Mouse (Mus musculus) bone marrow macrophage, adult 2 months (primary cell): ENCODE measurements around the gene Klhdc8a.

Experiments
- CTCF ChIP-seq: IDR thresholded peaks from 2 replicates; pipeline ENCODE4 v1.5.1; 2012; ENCODE audit warnings: low read depth, mild to moderate bottlenecking, low read length, moderate library complexity
- POLR2A ChIP-seq: IDR thresholded peaks from 2 replicates; pipeline ENCODE4 v1.6.1; 2012; ENCODE audit warnings: mild to moderate bottlenecking, low read depth, low read length, borderline replicate concordance

GRCm38 (mm10) chr1:132291706-132292105 lies 6.7 kb upstream of the Klhdc8a start:
- no peak for TF ChIP-seq CTCF
- no peak for TF ChIP-seq POLR2A
